Mouse (Mus musculus) cerebellum, postnatal 36 days (tissue): ENCODE measurements around the gene Map3k9.

Experiments
- DNase-seq, 2 experiments: peaks; one replicate each; pipeline ENCODE4 v3.0.0; 2021 to 2022; ENCODE audit warnings: mixed read lengths in 2 of 2

Map3k9 gene

DNA sequence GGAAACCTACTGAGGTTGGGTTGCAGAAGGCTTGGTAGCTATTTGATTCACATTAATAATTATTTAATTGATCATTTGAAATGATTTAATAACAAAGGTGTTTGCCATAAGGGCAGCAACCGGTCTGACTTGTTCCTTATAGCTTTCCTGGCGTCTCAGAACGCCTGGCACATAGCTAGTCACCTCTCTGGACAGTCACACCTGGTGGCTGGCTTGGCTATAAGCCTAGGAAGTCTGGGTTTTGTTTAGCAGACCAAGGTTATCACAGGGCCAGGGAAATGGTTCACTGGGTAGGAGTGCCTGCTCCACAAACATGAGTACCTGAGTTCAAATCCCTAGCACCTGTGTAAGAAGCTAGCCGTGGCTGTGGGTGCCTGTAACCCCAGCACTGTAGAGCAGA is 2.3 kb upstream of the Map3k9 start:
- no peak for DNase-seq

DNA sequence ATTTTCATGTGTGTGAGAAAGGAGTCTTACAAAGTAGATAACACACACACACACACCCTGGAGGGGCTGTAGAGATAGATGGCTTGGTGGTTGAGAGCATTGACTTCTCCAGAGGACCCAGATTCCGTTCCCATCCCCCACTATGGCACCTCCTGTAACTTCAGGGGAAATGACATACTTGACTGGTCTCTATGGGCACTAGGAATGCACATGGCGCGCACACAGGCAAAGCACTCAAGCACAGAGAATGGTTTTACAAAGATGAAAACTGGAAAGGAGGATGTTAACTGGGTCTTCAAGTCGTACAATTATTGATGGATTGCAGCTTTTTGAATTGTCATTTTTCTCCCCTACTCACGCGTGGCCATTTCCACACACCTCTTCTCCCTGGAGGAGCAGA is 1.6 kb upstream of the Map3k9 start:
- no peak for DNase-seq

DNA sequence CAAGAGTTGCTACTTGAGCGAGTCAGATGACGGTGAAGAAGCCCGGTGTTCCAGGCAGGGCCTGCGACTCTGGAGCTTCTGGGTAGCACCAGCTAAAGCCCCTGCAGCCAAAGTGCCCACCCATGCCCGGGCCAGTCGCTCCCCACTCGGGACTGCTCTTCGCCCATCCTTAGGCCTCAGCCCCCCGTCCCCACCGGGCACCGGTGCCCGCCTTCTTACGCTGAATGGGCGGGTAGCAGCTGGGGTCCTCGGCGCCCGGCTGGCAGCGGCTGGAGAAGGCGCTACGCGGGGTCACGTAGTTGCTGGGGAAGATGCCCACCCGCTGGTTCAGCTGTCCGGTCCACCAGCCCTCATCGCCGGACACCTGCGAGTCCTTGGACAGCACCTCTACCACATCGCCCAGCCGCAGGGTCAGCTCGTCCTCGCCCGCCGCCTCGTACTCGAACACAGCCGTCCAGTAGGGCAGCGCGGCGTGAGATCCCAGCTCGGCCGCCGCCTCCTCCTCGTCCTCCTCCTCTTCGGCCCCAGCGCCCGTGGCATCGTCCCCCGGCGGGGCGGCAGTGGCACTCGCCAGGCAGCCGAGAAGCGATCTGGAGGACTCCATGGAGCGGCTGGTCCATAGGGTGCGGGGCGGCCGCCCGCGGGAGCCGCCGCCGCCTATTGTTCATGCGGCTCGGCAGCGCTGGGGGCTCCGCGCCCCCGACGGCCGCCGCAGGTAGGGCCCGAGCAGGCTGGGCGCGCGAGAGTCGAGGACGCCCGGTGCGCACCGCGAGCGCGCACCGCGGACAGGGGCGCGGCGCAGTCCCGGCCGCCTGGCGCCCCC is 493 bp downstream of the Map3k9 start:
- DNase-seq, result peak; percentile 56

DNA sequence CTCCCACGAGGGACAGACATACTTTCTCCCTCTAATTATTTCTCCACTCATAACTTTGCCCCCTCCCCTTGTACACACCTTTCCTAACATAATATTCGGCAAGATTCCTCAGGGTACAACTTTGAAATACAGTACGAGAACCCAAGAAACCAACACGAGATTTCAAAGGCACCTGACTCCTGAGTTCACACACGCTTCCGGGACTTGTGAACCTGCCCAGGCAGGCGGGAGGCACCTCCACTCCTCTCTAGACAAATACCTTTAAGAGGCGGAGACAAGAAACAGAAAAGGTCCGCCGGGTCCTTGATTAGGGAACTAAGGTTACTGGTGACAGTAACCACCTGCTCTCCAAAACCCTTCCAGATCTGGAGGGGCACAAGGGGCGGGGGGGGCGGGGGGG is 1.1 kb downstream of the Map3k9 start:
- peak; percentile 33 to 42 for DNase-seq

DNA sequence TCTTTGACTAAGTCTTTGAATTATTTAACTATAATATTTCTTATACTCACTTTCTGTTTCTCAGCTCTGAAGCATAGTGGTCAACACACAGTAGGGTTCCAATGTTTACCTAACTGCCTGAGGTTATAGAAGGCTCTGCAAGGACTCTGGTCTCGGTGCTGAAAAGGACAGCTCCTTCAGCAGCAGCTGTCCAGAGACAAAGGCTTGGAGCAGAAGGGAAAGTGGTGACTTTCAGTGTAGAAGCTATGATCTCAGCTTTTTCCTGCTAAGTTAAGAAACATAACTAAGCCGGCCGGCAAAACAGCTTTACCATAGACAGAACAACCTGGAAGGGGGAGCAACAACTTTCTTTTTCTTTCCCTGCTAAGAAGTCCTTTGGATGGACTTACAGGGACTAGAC is 4.8 kb downstream of the Map3k9 start:
- no peak for DNase-seq

DNA sequence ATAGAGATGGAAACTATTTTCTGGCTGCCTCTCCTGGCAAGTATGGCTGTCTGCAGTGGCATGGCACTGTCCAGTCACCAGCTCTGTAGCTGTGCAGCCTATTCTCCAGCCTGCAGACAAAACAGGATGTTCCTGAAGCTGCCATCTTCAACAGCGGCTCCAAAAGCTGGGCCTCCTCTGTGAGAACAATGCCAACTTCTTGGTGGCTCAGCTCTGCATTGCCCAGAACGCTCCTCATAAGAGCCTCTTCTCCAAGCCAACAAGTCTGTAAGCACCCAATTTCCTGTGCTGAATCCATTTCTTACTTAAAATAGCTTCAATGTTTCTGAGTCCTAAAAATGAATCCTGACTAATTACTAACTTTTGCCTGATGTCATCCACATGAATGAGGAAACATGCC is 5.3 kb downstream of the Map3k9 start:
- DNase-seq, result no peak

DNA sequence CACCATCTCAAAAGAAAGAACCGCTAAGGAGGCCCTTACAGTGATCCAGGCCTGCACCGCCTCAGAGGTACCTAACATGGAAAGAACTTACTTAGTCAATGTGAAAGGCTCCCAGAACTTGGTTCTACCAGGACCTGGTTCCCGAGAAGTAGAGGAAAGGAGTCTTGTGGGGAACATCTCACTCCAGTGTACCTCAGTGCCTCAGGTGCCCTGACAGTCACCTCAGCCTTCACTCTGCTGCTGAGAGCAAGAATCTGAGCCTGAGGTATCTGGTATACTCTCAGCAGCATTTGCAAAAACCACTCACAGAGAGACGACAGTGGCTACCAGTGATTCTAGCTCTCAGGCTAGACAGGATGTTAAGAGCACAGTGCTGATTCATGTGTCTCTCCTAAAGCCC is 6.8 kb downstream of the Map3k9 start:
- DNase-seq, result no peak

DNA sequence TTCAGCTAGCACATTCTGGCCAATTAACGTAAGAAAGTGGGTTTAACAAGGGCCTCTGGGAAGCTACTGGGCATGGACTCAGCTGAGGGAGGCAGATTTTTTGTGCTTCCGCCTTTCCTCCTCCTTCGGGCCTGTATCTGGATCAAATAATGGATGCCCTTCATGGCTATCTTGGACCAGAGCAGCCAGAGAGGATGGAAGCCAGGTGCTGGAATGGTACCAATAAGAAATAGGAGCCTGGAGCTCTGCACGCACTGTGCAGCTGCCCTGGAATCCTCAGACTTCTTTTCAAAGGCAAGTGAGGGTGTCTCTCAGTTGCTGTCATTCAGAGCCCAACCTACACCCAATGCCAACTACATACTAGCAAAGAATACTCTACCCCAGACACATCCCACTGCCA is 11.5 kb downstream of the Map3k9 start:
- DNase-seq, result no peak

DNA sequence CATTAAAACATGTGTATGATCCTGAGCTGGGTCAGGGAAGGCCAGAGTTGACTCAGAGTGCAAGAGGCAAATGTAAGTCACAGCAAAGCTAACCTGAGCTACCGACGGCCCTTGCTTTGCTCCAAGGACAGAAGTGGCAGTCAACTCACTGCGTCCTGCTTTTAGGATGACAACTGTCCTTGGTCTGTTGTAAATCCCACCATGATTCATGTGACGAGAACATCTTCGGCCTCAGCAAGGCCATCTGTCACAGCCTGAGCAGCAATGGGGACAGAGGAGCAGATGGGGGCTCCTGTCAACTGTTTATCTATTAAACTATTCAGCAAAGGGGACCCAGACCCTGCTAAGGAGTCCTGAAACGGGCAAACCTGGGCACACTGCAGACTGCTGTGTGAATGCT is 15.6 kb downstream of the Map3k9 start:
- DNase-seq, result no peak

DNA sequence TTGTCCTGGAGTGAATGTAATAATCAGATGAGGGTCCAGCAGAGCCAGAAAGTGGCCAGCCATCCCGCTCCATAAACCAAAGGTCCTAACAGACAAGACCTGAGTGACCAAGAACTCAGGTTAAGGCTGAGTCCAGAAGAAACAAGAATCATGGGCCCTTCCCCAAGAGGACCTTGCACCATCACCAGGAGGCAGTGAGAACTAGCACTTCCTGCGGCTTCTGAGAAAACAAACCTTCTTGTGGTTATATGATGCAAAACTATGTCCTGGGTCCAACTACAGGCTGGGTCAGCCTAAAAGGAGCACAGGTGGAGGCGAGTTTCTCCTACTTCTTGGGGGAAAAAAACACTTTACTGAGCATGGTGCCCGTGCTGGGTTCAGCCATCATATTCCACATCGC is 16.6 kb downstream of the Map3k9 start:
- no peak for DNase-seq

DNA sequence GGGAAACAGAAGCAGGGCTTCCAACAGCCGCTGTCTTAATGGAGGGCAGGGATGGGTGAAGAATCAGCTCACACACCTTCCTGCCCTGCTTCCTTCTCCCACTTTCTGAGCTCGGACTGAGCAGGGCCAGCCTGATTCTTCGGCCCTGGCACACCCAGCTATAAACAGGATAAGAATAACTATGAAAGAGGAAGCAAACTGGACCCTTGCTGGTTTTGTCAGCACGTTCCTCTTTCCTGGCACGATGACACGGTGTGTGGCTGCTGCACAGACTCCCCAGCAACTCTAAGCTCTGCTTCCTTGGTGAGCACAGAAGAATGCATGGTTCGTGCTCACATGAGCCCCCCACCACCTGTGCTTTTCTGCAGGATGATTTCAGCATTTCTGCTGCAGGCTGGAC is 26.3 kb downstream of the Map3k9 start:
- peak; percentile 40 to 55 for DNase-seq

DNA sequence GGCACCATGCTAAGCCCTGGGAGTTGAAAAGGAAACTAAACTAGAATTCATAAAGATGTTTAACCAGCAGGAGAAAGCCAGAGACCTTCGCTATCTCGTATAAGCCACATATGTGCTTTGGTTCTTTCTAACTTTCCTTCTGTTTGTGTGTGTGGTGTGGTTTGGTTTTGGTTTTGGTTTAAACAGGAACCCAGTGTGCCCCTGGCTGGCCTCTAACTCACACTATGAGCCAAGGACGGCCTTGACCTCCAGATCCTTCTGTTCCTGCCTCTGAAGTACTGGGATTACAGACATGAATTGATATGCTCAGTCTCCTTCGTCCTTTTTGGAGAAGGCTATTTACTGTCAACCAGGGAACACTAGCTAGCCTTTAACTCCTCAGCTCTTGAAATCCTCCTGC is 29.9 kb downstream of the Map3k9 start:
- no peak for DNase-seq

DNA sequence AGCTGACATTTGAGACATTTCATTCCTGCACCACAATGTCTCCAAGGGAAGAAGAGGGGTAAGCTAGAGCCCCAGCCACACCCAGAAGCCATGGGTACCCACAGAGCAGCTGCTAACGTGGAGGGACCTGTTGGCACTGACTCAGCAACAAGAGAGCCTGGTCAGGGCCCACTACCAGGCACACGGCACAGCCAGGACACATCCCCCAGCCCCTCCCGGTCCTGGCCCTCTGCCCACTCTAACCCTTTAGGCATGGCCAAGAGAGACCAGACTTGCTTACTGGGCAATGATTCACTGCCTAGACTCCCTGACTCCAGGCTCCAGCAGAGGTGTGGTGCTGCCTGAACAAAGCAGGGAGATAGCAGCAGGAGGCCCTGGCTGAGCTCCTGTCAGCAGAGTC is 32.1 kb downstream of the Map3k9 start:
- DNase-seq, result peak in 1 of 2 experiments; percentile 33

DNA sequence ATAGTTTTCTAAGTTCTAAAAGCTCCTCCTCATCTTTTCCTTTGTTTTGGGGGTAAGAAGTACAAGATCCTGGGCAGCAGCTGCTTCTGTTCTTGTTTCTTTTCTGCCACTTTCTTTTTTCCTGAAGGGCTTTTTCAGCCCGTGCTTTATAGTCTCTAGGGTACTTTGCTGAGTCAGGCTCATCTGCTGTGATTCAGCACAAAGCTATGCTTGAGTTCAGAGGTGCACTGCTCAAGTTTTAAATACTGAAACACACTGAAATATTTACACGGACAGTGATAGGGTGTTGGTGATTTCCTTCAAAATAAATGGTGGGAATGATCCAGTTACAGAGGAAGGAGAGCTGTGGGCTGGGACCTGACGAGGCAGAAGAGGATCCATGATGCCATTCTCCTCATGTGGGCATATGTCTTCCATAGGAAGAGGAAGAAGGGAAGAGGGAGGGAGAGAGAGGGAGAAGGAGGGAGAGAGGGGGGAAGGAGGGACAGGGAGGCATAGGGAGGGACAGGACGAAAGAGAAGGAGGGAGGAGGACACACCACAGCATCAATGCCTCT is 32.9 kb downstream of the Map3k9 start:
- DNase-seq, result no peak

DNA sequence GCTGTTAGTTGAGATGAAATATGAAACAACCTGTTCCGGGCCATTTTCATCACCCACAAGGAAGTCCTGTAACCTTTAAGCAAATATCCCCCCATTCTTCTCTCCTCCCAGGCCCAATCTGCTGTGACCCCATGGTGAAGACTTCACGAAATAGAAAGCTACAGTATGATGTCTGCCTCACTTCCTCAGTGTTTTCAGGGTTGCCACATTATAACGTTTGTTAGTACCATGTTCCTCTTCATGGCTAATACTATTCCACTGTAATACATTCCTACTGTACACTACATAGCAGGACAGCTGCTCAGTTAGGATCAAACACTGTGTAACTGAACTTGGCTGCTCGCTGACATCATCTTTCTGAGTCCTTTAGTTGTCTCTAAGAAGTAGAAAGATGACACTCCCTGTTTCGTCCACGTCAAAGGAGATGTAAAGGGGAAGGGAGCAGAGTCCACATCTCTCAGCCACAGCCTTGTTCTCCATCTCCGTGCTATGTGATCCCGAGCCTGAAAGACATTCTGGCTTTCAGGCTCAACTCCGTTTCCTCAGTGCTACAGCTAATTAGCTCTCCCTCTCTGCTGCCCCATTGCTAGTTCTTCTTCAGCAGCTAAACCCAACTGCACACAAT is 34.5 kb downstream of the Map3k9 start:
- DNase-seq, result no peak

DNA sequence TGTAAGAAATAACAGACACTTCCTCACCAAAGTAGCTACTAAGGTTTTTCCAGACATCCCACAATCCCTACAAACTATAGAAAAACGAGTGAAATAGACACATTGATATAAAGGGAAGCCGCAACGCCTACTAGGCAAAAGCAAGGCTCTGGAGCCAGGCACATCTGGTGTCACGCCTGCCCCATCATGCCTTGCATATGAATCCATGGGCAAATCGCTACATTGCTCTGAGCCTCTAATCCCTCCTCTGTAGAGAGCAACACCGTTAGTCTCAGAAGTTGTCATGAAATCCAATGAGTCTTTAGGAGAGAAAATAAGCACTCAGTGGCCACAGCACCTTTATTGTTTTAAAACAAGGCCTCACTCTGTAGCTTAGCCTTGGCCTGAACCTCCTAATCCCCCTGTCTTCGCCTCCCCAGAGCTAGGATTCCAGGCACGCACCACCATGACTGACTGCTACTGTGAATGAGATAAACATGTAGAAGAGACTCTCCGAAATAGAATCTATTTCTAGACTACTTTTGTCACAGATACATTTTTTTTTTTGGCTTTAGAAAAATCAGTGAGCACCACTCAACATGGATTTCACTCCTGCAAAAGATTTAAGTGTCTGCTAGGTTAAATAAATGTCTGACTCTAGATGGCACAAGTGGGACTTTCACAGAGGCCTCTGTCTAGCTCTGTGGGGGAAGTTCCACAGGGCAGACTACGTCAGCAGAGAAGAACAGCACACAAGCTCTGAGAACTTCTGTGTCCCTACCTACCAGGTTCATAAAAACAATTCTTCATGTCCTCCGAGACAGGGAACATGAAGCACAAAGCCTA is 45.5 kb downstream of the Map3k9 start:
- DNase-seq, result no peak

DNA sequence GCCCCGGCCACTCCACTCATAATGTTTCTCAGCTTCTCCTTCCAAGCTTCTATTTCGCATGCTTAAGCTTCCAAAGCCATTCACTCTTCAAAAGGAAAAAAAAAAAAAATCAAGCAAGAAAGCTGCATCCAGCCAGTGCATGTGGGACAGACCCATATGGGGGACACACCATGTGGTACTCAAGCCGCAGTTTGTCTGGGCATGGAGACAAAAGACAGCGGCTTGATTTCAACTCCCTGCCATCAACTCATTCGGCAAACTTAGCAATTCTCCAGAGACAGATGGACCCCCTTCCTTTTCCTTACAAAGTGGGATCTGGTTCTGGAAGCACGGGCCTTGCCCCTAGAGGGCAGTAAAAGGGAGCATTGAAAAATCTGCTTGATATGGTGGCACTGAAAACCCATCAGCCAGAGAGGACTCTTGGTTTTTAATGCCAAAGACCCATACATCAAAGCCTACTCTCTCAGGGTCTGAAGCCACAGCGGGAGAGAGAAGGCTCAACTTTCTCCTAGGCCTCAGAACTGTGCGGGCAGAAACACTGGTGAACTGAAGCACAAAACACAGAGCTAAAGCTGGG is 54.6 kb downstream of the Map3k9 start:
- DNase-seq, result peak; percentile 15 to 26

DNA sequence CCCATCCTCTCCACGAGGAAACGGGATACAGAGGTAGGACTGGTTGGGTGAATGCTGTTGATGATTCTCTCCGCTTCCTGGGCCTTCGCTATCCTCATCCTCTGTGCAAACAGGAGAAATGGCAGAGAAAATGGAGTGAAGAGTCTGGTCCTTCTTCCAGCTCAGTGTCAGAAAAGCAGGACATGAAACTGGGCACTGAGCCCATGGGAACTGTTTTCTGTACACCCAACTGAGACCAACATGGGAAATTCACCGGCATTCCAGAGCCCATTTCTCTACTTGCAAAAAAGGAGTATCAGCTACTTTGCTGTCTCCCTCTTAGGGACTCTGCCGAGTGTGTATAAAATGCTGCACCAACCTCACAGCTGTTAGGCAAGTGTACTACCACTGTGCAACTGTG is 56.2 kb downstream of the Map3k9 start:
- DNase-seq, result peak; percentile 44 to 46

DNA sequence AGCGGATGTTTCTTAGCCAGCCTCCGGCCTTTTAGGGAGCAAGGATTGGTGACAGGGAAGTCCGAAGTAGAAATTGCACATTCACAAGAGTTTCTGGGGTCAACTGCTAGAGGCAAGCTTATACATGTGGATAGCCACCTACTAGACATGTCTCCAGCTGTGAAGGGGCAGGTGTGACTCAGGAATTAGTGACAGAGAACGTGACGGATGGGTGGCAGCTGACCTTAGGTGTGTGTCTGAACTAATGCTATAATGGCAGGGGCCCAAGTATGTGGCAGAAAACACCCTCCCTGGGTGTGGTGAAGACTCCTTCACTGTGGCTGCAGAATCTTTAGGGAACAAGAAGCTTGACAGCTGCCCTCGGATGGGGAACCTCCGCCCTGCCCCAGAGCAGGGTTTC is 57.6 kb downstream of the Map3k9 start:
- DNase-seq, result no peak

DNA sequence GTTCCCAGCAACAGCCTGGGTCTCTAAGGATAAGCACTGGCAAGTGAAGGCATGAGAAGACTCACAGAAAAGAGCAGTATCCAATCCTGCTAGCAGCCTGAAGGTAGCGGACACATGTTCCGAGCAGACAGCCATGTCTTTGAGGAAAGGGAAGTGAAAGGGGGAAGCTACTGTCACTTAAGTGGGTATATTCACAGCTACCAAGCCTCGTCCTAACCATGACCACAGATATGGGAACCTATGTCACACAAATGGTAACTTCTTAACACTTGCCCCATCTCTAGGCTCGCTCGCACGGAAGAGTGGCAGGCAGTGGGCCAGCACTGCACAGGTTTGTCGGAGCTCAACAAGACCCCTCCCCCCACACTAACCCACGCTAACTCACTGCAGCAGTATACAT is 61.3 kb downstream of the Map3k9 start:
- no peak for DNase-seq

DNA sequence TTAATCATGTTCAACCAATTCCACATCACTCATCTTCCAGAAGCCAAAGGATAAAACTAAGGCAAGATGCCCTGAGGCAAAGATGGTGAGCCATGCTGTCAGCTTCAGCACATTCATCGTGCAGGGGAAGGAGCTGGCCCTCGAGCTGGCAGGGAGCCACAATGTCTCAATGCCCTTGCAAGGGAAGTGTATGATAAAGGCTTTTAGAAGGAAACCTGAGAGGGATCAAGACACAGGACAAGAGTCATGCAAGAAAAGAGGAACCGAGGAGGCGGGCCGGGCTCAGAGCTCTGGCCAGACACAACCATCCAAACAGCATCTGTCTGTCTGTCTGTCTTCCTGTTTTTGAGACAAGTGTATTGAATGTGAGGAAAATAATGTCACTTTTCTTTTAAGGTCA is 61.8 kb downstream of the Map3k9 start:
- DNase-seq, result no peak

DNA sequence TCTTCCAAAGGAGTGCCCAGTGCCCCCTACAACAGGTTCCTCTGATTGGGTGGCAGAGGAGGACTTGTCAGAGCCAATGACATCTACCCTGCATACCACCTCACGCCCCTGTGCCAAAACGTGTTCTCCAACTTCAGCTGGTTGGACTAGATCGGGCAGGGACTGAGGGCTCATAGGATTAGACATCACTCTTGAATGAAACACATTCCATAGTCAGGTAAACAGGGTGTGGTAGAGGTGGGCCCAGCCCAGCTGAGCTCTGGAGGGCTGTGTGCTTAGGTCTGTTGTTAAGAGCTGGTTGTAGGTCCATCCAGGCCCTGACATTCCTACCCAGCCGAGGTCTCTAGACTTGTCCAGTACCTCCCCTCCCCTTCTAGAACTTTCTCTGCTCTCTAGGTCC is 68.4 kb downstream of the Map3k9 start:
- no peak for DNase-seq

DNA sequence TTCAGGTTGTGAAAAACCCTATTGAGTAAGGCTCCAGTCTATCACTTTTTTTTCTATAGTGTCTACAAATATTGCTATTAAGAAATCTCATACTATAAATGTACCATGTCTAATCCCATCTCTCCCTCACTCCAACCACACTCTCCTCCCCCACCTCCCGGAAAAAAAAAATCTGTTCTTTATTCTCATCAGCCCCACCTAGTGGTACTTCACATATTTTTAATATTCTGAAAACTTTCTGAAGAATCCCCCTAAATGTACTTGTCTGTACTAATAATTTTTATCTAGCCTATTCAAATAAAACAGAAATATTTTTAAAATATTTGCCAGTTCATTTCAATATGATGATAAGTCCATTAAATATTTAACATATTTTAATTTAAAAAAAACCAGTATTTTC is 78.1 kb downstream of the Map3k9 start:
- no peak for DNase-seq
